Mouse (Mus musculus) myocyte (in vitro differentiated cells): Measurements from ENCODE around the gene Cbx8.

ENCODE experiments used
- CEBPB ChIP-seq: IDR thresholded peaks from 2 replicates; pipeline ENCODE4 v1.6.1; 2011; ENCODE audit warnings: mild to moderate bottlenecking, moderate library complexity; ENCODE audit not compliant: poor library complexity, insufficient read depth, severe bottlenecking
- E2F4 ChIP-seq: IDR thresholded peaks from one replicate; pipeline ENCODE4 v1.6.1; 2011; ENCODE audit warnings: mild to moderate bottlenecking, control low read depth, moderate library complexity; ENCODE audit not compliant: insufficient read depth
- MAX ChIP-seq: IDR thresholded peaks from one replicate; pipeline ENCODE4 v1.6.1; 2011; ENCODE audit warnings: low read depth, mild to moderate bottlenecking, control low read depth
- MYOD1 ChIP-seq, 3 experiments: IDR thresholded peaks; one replicate each; pipeline ENCODE4 v1.6.1; 2011; ENCODE audit warnings: control low read depth in 2 of 3, low read depth in 2 of 3, mild to moderate bottlenecking in 2 of 3, moderate library complexity in 1 of 3; ENCODE audit not compliant: insufficient read length in 2 of 3, control insufficient read depth in 1 of 3
- MYOG ChIP-seq, 3 experiments: IDR thresholded peaks; one replicate each; pipeline ENCODE4 v1.6.1; 2011; ENCODE audit warnings: control low read depth in 2 of 3, low read depth in 2 of 3, mild to moderate bottlenecking in 2 of 3; ENCODE audit not compliant: insufficient read length in 2 of 3, control insufficient read depth in 1 of 3, insufficient read depth in 1 of 3
- POLR2A ChIP-seq: IDR thresholded peaks from one replicate; pipeline ENCODE4 v1.6.1; 2011; ENCODE audit warnings: low read depth, mild to moderate bottlenecking, control low read depth, moderate library complexity; ENCODE audit not compliant: insufficient read length
- POLR2AphosphoS2 ChIP-seq: IDR thresholded peaks from one replicate; pipeline ENCODE4 v1.6.1; 2011; ENCODE audit warnings: low read depth, control low read depth; ENCODE audit not compliant: insufficient read length
- SRF ChIP-seq: IDR thresholded peaks from one replicate; pipeline ENCODE4 v1.6.1; 2011; ENCODE audit warnings: low read depth; ENCODE audit not compliant: control insufficient read depth, insufficient read length
- TCF12 ChIP-seq: IDR thresholded peaks from one replicate; pipeline ENCODE4 v1.6.1; 2011; ENCODE audit warnings: mild to moderate bottlenecking, control low read depth; ENCODE audit not compliant: poor library complexity, insufficient read depth, severe bottlenecking
- TCF3 ChIP-seq: IDR thresholded peaks from one replicate; pipeline ENCODE4 v1.6.1; 2011; ENCODE audit warnings: low read depth, control low read depth; ENCODE audit not compliant: insufficient read length
- USF1 ChIP-seq: IDR thresholded peaks from one replicate; pipeline ENCODE4 v1.6.1; 2011; ENCODE audit warnings: low read depth, mild to moderate bottlenecking, control low read depth, moderate library complexity

DNA sequence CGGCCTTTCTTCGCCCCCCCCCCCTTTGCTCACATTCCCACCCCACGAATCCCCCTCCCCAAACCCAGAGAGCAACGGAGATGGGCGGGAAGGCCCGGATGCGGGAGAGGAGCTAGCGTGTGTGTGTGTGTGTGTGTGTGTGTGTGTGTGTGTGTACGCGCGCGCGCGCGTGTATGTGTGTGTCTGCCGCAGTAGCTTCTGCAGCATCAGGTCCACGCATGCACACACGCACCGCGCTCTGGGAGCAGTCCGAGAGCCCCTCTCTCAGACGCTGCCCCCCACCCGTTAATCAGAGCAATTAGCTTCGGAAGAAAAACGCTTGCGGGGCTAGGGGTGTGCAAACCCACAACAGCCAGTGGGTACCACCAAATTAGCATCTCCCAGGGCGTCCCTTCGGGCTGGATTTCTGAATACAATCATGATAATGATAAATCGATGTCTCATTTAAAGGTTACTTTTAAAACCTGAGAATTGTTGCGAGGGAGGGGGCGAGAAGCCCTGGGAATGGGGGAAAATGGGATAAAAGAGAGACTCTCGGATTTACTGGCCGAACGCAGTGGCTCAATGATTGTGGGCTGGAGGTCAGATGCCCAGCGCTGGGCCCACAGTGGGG lies 13.1 kb upstream of the Cbx8 start:
- no peak for TF ChIP-seq POLR2A
- TF ChIP-seq SRF: no peak
- no peak for TF ChIP-seq CEBPB
- TF ChIP-seq MAX: no peak
- TF ChIP-seq TCF3: no peak
- no peak for TF ChIP-seq USF1
- TF ChIP-seq MYOG (IDR thresholded peaks at IDR 0.05; ENCODE audit: control insufficient read depth in 1 of 3, insufficient read depth in 1 of 3, insufficient read length in 2 of 3, low read depth in 2 of 3): no peak
- no peak for TF ChIP-seq MYOD1 (IDR thresholded peaks at IDR 0.05; ENCODE audit: control insufficient read depth in 1 of 3, insufficient read length in 2 of 3, low read depth in 2 of 3)
- TF ChIP-seq POLR2AphosphoS2: no peak
- TF ChIP-seq E2F4: no peak
- no peak for TF ChIP-seq TCF12
